Mouse (Mus musculus) cerebellum, postnatal 4 days (tissue): ENCODE results near the gene Hivep3.

Experiments used
- DNase-seq, 2 experiments: peaks; one replicate each; pipeline ENCODE4 v3.0.0; 2022; ENCODE audit warnings: low spot score in 2 of 2, mixed read lengths in 1 of 2

Hivep3 gene

DNA sequence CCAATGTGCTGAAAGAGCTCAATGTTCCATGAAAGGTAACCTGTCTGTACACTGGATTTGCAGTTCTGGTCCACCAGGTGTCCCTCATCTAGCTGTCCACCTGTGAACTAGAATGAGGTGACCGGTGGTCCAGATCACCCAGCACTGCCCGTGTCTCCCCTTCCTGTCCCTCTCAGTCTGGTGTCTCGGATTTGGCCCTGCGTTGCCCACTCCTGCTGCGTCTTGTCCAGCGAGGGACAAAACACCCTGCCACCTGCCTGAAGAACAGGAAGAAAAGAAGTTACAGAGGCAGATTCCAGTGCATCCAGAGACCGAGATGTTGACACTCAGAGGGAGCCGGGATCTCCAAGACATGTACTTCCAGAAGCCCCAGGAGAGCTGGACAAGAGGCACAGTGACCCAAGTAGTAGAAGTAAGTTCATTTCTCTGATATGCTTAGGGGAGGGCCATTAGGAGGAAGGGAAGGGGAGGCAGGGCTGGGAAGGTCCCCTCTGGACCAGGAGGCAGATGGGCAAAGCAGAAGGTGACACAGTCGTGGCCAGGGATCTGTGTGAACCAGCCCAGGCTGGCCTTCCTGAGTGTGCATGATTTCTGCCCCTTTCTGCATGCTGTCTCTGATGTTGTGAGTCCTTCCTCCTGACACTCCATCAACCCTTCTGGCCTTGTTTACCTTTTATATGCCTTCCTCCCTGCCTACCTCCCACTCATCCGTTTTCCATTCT, 138.4 kb downstream of the Hivep3 start:
- DNase-seq = no peak

DNA sequence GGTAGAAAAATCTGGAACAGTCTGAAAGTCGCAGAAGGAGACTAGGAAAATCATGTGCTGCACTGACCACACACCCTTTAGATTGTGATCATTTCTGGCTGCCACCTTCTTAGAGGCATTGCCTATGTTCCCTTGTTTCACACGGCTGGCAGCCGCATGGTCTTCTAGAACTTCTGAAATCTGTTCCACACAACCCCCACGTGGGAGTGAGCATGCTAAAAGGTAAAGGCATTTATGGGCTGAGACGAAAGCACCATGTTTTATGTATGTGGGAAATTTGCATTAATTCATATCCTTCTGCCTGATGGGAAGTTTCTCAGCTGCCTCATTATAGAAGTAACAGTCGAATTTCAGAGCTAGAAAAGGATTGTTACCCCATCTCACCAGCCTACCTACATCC, 140.4 kb downstream of the Hivep3 start:
- DNase-seq = no peak

- DNase-seq = no peak
Measured at GRCm38 (mm10) chr4:119875592-119875991, 142.0 kb downstream of the Hivep3 start.

DNA sequence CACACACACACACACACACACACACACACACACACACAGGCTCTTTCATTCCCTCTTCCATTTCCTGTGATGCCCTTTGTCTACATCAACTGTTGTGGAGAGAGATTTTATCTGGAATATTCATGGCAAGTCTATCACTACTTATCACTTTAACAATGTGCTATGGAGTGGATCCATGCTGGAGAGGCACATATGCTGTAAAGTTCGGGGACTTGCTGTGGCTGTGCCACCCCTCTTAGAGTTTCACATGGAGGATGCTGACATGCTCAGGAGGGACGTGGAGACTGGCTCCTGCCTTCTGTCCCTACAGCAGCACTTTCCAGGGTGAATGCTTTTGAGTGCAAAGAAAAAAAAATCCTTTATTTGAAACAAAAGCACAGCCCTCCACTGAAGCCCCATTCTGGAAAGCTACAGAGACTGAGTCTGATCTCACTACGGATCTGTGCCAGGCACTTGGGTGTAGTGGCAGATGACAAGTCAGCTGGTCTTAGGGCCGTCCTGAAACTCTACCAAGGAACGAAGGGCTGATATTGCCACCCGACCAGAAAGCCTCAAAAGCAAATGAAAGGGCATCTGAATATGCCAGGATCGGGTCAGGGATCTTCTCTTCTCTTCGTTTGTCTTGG, 143.1 kb downstream of the Hivep3 start:
- DNase-seq = no peak

- DNase-seq = no peak
Measured at GRCm38 (mm10) chr4:119878218-119878617, 144.6 kb downstream of the Hivep3 start.

DNA sequence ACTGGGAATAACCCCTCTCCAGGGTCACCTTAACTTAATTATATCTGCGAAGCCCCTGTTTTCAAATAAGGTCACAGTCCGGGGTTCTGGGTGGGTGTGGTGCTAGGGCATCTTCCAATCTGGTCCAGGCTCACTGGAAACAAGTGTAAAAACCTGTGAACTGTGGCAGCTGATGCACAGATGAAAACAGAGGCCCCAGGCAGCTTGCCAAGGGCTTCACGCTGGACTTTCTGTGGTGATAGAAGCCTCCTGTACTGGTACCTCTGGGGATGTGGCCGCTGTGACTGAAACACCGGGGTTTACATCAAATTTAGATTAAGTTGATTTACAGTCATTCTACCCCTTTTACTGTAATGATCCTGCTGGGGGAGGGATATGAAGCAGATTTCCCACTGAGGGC, 146.1 kb downstream of the Hivep3 start:
- DNase-seq = no peak

DNA sequence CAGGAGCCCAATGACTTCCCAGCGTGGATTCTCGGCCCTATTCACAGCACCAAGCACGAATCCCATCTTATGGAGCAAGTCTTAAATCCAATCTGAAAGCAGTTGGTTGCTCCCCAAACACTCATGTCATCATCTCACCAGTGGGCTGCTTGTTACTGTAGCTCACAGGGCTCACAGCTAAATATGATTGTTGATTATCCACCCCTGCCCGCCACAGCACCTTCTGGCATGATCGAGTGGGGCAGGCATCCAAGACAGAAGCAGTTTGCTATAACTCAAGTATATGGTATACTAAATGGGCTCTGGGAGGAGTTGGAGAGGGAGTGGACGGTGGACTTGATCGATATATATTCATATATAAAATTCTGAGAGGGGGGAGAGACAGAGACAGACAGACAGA, 146.7 kb downstream of the Hivep3 start:
- DNase-seq = no peak

- no peak for DNase-seq
Measured at GRCm38 (mm10) chr4:119881292-119881691, 147.7 kb downstream of the Hivep3 start.

- no peak for DNase-seq
Measured at GRCm38 (mm10) chr4:119882401-119882800, 148.8 kb downstream of the Hivep3 start.

DNA sequence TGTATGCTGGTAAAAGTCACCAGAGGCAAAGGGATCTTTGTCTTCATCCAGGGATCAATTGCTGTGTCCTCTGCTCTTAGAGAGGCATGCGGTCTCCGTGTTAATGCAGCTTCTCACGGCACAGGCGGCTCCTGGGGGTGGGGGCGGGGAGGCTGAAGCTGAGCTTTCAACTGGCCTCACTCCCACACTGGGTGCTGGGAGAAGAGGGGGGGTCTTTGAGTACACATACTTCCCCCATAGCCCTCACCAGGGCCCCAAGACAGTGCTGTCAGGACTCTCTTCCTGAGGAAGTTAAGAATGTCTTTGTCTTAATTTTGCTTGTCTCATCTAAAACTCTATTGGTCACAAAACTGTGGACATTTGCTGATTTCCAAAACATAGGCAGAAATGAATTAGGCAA, 149.2 kb downstream of the Hivep3 start:
- no peak for DNase-seq

- DNase-seq = no peak
Measured at GRCm38 (mm10) chr4:119886621-119887020, 153.0 kb downstream of the Hivep3 start.

DNA sequence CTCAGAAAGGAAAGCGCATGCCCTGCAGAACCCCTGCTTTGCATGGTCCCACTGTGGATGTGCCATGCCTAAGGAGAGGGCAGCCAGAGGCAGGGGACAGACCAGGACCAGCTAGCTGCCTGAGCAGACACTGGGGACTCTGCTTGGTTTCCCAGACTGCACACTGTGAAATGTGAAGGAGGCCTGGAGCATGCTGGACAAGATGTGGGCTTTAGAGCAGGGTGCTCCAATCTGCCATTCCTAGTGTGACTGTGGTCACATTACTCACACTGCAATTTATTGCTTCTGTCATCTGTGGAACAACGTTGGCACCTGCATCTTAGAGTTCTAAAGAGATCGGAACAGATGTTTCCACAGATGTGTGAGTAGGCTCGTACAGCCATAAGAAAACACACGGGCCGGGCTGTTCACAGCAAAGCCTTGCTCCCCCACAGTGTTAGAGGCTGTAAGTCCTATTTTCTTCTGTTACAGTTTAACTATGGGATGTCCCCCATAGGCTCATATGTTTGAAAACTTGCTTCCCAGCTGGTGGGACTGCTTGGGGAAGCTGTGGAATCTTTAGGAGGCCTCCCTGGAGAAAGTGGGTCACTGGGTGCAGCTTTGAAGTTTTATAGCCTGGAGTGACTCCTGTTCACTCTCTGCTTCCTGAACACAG, 154.1 kb downstream of the Hivep3 start:
- DNase-seq = no peak

DNA sequence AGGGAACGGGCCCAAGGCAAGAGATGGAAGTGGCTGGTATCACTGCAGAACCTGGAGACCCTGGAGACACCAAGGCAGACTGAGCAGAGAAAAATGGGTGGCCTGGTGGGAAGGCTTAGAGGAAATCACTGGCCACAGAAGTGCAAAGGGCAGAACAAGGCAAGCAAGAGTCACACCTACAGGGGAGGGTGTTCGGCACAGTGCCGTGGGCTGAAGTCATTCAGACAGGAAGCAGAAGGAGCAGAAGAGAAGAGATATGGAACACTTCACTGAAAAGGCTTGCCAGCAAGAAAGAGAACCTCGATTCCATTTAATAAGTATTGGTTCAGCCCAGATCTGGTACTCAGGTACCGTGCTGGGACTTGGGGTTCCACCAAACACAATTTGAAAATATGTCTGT, 156.2 kb downstream of the Hivep3 start:
- no peak for DNase-seq

GRCm38 (mm10) chr4:119893255-119893779, 159.7 kb downstream of the Hivep3 start:
- no peak for DNase-seq

- no peak for DNase-seq
Measured at GRCm38 (mm10) chr4:119894797-119895458, 161.3 kb downstream of the Hivep3 start.

- no peak for DNase-seq
Measured at GRCm38 (mm10) chr4:119895504-119895903, 161.9 kb downstream of the Hivep3 start.

DNA sequence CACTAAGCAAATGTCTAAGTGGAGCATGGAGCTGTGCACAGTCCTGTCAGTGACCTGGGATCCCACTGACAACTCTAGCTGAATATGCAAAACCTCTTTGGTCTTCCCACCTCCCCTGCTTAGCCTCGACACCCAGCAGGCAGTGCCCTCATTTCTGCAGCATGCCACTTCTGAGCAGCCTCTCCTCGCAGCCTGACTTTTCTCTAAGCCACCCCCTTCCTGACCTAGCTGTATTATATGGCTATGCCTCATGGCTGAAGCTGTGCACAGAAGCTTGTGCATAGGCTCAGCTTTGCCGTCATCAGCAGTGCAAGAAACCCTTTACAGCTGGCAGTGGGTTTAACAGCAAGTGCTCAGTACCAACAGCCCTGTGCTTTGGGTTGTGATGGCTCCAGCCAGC, 163.0 kb downstream of the Hivep3 start:
- DNase-seq = no peak

DNA sequence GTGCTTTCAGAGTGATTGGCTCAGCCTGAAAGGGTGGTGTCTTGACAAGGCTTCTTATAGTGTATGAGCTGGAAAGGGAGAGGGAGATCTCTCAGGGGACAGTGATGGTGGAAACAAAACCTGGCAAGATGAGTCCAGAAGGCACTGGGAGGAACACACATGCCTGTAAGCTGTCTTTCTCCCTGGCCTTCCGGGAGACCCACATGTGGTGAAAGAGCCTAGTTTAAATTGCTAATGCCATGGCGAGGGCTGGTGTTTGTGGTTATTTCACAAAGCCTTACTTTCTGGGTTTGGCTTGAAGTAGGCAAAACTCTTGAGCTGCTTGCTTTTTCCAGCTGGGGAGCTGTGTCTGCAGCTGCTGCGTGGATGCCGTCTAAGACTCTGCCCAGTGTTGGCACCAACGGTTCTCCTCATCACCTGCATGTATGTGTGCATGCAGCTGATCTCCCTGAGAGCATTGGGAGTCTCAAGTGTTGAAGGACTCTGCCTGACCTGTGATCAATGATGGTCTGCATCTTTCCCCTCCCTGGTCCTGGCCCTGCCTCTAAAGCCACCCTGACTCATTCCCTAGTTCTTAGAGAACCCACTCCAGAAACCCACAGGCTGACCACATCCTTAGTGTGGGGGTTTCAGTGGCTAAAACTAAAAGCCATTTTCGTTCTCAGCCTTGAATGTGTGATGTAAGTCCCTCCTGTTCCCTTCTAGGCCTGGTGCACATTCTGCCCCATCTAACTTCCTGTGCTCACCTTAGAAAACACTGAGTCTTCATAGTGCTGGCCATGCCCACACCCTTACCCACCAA, 163.7 kb downstream of the Hivep3 start:
- no peak for DNase-seq

GRCm38 (mm10) chr4:119901556-119902491, 168.2 kb downstream of the Hivep3 start:
- DNase-seq = peak in 1 of 2 experiments; percentile 52

DNA sequence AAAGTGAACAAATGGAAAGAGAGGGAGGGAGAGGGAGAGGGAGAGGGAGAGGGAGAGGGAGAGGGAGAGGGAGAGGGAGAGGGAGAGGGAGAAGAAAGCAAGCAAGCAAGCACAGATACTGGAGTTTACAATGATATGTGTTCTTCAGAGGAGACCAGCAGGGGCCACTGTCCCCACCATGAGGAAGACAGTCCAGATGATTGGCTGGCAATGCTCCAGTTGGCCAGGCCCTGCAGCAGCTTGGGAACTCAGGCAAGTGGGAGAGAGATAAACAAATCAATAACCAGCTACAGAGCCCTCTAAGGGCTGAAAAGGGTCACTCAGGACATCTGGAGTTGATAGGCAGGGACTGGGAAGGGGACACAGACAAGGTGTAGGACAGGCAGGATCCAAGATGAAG, 169.7 kb downstream of the Hivep3 start:
- DNase-seq = peak; percentile 52 to 83
